Mouse (Mus musculus): ENCODE results near the gene Lair1. TPM values are rescaled to one million over a fixed set of nuclear protein-coding genes. Genes with fewer than 3 reads are reported as not detected.
"Not testable (repeated sequence)": the region's sequence is repeated elsewhere in the genome, so short reads cannot be mapped to it uniquely, and the experiment has no call there.

Gene Lair1
- polyA plus RNA-seq, 1 experiment: 0.65 TPM

GRCm38 (mm10) chr7:4085562-4085961 is 22.6 kb upstream of the Lair1 start:
- no peak overlapping the region for H3K4me3 ChIP-seq (ENCODE audit: insufficient read depth, low read length)
- no peaks in the 10 kb centered on the region for H3K4me1 ChIP-seq (ENCODE audit: control insufficient read depth, insufficient read depth, low read length)
- H3K27ac ChIP-seq (ENCODE audit: insufficient read depth, low read length): no peak overlapping the region
- no peak for TF ChIP-seq POLR2A (IDR thresholded peaks at IDR 0.05; ENCODE audit: low read depth, low read length)
- no peak for TF ChIP-seq CTCF (IDR thresholded peaks at IDR 0.05; ENCODE audit: borderline replicate concordance, insufficient read depth, low read length)

- TF ChIP-seq CTCF (IDR thresholded peaks at IDR 0.05; ENCODE audit: borderline replicate concordance, insufficient read depth, low read length) (no peak), POLR2A (IDR thresholded peaks at IDR 0.05; ENCODE audit: low read depth, low read length) (no peak)
- Histone ChIP-seq H3K4me1 (ENCODE audit: control insufficient read depth, insufficient read depth, low read length) (no peaks in the 10 kb centered on the region), H3K27ac (ENCODE audit: insufficient read depth, low read length) (no peak overlapping the region), H3K4me3 (ENCODE audit: insufficient read depth, low read length) (no peak overlapping the region)
These were observed 21.2 kb upstream of the Lair1 start for GRCm38 (mm10) chr7:4084161-4084560.

GRCm38 (mm10) chr7:4082804-4083203 is 19.8 kb upstream of the Lair1 start:
- Histone ChIP-seq H3K27ac (ENCODE audit: insufficient read depth, low read length) (no peak overlapping the region), H3K4me1 (ENCODE audit: control insufficient read depth, insufficient read depth, low read length) (no peaks in the 10 kb centered on the region), H3K4me3 (ENCODE audit: insufficient read depth, low read length) (no peak overlapping the region)
- TF ChIP-seq POLR2A (IDR thresholded peaks at IDR 0.05; ENCODE audit: low read depth, low read length): no peak
- no peak for TF ChIP-seq CTCF (IDR thresholded peaks at IDR 0.05; ENCODE audit: borderline replicate concordance, insufficient read depth, low read length)

- TF ChIP-seq POLR2A (IDR thresholded peaks at IDR 0.05; ENCODE audit: low read depth, low read length) (no peak), CTCF (IDR thresholded peaks at IDR 0.05; ENCODE audit: borderline replicate concordance, insufficient read depth, low read length) (no peak)
- no peak overlapping the region for H3K27ac ChIP-seq (ENCODE audit: insufficient read depth, low read length)
- no peak overlapping the region for H3K4me3 ChIP-seq (ENCODE audit: insufficient read depth, low read length)
- no peaks in the 10 kb centered on the region for H3K4me1 ChIP-seq (ENCODE audit: control insufficient read depth, insufficient read depth, low read length)
These were observed 18.7 kb upstream of the Lair1 start for GRCm38 (mm10) chr7:4081706-4082105.

GRCm38 (mm10) chr7:4080552-4080951 is 17.5 kb upstream of the Lair1 start:
- Histone ChIP-seq H3K27ac (ENCODE audit: insufficient read depth, low read length) (no peak overlapping the region), H3K4me1 (ENCODE audit: control insufficient read depth, insufficient read depth, low read length) (no peaks in the 10 kb centered on the region), H3K4me3 (ENCODE audit: insufficient read depth, low read length) (no peak overlapping the region)
- TF ChIP-seq CTCF (IDR thresholded peaks at IDR 0.05; ENCODE audit: borderline replicate concordance, insufficient read depth, low read length) (no peak), POLR2A (IDR thresholded peaks at IDR 0.05; ENCODE audit: low read depth, low read length) (no peak)

GRCm38 (mm10) chr7:4079511-4079910 is 16.5 kb upstream of the Lair1 start:
- Histone ChIP-seq H3K4me3 (ENCODE audit: insufficient read depth, low read length) (no peak overlapping the region), H3K27ac (ENCODE audit: insufficient read depth, low read length) (no peak overlapping the region), H3K4me1 (ENCODE audit: control insufficient read depth, insufficient read depth, low read length) (no peaks in the 10 kb centered on the region)
- TF ChIP-seq CTCF (IDR thresholded peaks at IDR 0.05; ENCODE audit: borderline replicate concordance, insufficient read depth, low read length) (no peak), POLR2A (IDR thresholded peaks at IDR 0.05; ENCODE audit: low read depth, low read length) (no peak)

GRCm38 (mm10) chr7:4073144-4073543 is 10.1 kb upstream of the Lair1 start:
- no peak for TF ChIP-seq POLR2A (IDR thresholded peaks at IDR 0.05; ENCODE audit: low read depth, low read length)
- no peak for TF ChIP-seq CTCF (IDR thresholded peaks at IDR 0.05; ENCODE audit: borderline replicate concordance, insufficient read depth, low read length)
- Histone ChIP-seq H3K4me3 (ENCODE audit: insufficient read depth, low read length) (no peak overlapping the region), H3K4me1 (ENCODE audit: control insufficient read depth, insufficient read depth, low read length) (no peaks in the 10 kb centered on the region), H3K27ac (ENCODE audit: insufficient read depth, low read length) (no peak overlapping the region)

- TF ChIP-seq POLR2A (IDR thresholded peaks at IDR 0.05; ENCODE audit: low read depth, low read length) (no peak), CTCF (IDR thresholded peaks at IDR 0.05; ENCODE audit: borderline replicate concordance, insufficient read depth, low read length) (no peak)
These were observed 8.1 kb upstream of the Lair1 start for GRCm38 (mm10) chr7:4071066-4071465.

GRCm38 (mm10) chr7:4063714-4064425 is 866 bp upstream of the Lair1 start:
- Histone ChIP-seq H3K4me1 (ENCODE audit: control insufficient read depth, insufficient read depth, low read length) (no peaks in the 10 kb centered on the region), H3K4me3 (ENCODE audit: insufficient read depth, low read length) (no peak overlapping the region), H3K27ac (ENCODE audit: insufficient read depth, low read length) (no peak overlapping the region)
- TF ChIP-seq CTCF (IDR thresholded peaks at IDR 0.05; ENCODE audit: borderline replicate concordance, insufficient read depth, low read length) (no peak), POLR2A (IDR thresholded peaks at IDR 0.05; ENCODE audit: low read depth, low read length) (no peak)

More at GRCm38 (mm10) chr7:4071066-4071465, 8.1 kb upstream of the Lair1 start:
- Histone ChIP-seq H3K27ac (ENCODE audit: insufficient read depth, low read length) (no peak overlapping the region), H3K4me3 (ENCODE audit: insufficient read depth, low read length) (no peak overlapping the region), H3K4me1 (ENCODE audit: control insufficient read depth, insufficient read depth, low read length) (no peaks in the 10 kb centered on the region)

GRCm38 (mm10) chr7:4060602-4061188 is 2.3 kb downstream of the Lair1 start:
- not testable (repeated sequence) for H3K4me1 ChIP-seq (ENCODE audit: control insufficient read depth, insufficient read depth, low read length); H3K4me3 ChIP-seq (ENCODE audit: insufficient read depth, low read length); H3K27ac ChIP-seq (ENCODE audit: insufficient read depth, low read length)
